Mouse (Mus musculus): ENCODE data around the gene Spz1.

Gene Spz1

DNA sequence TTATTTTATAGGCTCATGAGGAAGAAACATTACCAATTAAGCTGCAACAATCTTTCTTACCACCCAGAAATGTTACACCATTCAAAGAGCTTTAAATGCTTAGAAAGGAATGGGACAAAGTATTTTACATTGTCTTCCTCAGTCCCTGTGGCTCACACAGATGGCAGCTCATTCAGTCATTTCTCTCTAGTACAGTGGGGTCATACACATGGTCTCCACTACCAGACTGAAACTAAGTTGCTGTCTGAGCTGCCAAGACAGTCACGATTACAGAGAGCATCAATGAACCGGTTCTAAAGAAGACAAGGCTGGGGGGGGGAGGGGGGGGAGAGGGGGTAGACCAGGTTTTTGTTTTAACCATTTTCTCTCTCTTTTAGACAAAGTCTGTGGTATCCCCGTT is 15.3 kb upstream of the Spz1 start:
- POLR2A ChIA-PET: interaction anchor here in 1 of 4 experiments (0.9 kb wide), 1 partner anchor 20 kb away, joined by 3 read pairs; the partner anchor contains the start of gene Serinc5
- CTCF ChIA-PET: interaction anchor here in 1 of 4 experiments (1.1 kb wide), 1 partner anchor 11 kb away, joined by 3 read pairs; no protein-coding TSS in a partner anchor

DNA sequence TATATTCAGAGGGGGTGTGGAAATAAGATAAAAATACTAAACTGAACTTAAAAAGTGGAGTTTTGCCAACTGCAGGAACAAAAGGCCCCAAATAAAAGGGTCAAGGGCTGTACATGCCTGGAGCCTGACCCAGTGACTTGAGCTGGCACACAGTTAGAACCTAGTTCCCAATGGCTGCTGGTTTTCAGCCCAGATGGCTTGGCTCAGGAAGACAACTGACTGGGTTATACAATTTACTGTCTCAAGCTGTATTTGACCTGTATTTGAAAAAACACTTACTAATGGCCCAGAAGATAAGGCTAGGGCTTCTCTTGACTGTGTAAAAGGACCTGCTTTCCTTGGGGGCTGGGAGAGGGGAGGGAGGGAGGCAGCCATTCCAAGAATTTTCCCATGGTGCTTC is 13.3 kb upstream of the Spz1 start:
- CTCF ChIA-PET: no interaction called here
- POLR2A ChIA-PET: interaction anchor here in 1 of 4 experiments (1.0 kb wide), 1 partner anchor 21 kb away, joined by 3 read pairs; the partner anchor contains the start of gene Serinc5

DNA sequence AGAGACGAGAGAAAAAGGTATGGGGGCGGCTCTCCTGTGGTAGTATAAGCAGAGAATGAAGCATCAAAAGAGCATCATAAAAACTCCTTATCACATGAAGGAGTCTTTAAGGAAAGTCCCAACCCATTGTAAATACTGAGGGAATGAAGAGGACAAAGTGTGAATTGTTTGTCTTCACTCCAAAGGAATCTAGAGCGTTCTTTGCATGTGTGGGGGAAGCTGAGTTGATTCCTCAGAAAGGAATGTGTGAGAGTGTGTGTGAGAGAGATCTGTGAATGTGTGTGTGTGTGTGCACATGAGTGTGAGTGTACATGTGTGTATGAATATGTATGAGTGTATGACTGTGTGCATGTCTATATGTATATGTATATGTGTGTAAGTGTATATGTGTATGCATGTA is 12.7 kb upstream of the Spz1 start:
- ChIA-PET POLR2A (no interaction called here), CTCF (no interaction called here)

DNA sequence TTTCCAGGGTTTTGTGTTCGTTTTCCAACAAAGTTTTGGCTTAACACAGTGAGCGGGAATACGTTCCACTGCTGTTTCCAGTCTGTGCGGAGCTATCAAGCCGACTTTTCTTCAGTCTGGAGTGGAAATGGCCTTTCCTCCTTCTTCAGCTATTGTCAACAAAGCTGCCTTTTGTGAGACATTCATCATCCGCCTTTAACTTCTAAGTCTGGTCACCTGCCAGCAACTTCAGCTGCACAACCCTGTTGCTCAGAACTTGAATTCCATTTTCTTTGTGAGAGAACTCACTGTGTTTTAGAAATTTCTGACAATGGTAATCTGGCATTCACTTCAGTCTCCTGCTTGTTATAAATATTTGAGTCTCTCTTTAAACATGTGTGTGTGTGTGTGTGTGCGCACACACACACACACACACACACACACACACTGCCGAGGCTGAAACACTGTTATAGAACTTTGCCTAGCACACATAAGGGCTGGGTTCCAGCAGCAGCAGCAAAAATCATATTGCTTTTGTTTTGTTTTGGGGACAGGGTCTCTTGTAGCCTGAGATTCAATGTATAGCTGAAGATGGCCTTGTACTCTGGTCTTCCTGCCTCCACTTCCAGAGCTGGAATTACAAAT is 8.2 kb upstream of the Spz1 start:
- POLR2A ChIA-PET: interaction anchor here in 2 of 4 experiments (0.7 to 1.0 kb wide), 2 partner anchors 8 to 49 kb away, joined by 3 read pairs; partner anchors contain the start of gene Spz1 (in 1 of the 2)
- CTCF ChIA-PET: interaction anchor here in 2 of 4 experiments (0.6 kb wide), 2 partner anchors 157 to 261 kb away, joined by 3 to 4 read pairs; no protein-coding TSS in a partner anchor

DNA sequence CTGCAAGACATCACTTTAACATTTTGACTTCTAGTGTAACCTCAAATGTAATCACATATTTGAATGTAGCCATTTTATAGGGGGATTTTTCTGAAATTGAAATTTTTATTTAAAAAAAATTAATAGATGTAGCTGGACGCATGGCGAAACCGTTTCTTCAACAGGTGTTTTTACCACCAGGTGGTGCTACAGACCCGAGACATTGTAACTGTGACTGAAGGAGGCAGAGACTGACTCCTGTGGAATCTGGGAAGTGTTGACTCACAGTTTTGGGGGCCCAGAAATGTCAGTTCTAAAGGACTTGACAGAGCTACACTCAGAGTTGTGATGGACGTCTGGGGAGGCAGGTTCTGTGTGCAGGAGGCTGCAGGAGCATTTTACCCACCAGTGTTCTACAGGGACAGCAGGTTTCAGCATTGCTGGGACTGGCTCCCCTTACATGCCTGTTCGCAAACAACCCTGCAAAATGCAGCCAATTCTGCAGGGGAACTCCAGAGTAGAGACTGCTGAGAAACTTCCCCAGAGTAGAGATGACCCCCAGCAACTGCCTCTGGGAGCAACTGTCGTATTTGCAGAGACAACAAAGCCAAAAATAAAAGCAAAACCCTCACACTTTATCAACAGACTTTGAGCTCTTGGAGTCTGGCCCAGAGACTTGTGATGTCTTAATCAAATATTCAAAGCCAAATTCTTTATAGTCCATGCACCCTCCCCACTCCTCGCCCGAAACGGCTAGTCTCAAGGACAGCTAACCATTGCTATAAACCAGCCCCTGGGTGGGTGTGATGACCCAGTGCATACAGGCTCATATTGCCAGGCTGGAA is 4.5 kb upstream of the Spz1 start:
- POLR2A ChIA-PET: interaction anchor here in 3 of 4 experiments (0.7 to 1.5 kb wide), 6 partner anchors 30 to 226 kb away, joined by 3 to 5 read pairs (median 3); partner anchors contain the start of genes Serinc5 (in 2 of the 3), Dhfr (in 1 of the 3), Msh3 (in 1 of the 3) and Zfyve16 (in 1 of the 3)
- CTCF ChIA-PET: interaction anchor here (0.5 to 1.5 kb wide), 13 partner anchors 11 to 698 kb away, joined by 3 to 12 read pairs (median 4); partner anchors contain the start of genes Dhfr (in 1 of the 4) and Msh3 (in 1 of the 4)

DNA sequence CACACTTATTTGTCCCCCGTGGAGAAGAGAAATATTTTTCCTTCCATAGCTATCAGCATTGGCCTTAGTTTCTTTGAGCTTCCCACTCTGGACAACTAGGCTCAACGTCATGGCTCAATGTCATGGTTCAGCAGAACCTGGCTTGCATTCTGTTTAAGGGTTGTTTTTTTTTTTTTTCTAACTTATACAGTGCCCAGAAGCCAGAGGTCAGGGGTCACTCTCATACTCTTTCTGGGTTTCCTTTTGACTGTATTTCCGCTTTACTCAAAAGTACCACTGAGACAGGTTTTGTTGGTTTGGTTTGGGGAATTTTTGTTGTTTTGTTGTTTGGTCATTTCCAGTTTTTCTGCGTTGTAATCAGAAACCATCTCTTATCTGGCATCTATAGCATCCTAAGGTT is 2.2 kb upstream of the Spz1 start:
- POLR2A ChIA-PET: interaction anchor here in 2 of 4 experiments (0.6 to 0.7 kb wide), 2 partner anchors 135 to 409 kb away, joined by 3 to 4 read pairs; no protein-coding TSS in a partner anchor
- CTCF ChIA-PET: interaction anchor here in 2 of 4 experiments (0.6 to 0.7 kb wide), 2 partner anchors 9 to 905 kb away, joined by 3 read pairs; no protein-coding TSS in a partner anchor

DNA sequence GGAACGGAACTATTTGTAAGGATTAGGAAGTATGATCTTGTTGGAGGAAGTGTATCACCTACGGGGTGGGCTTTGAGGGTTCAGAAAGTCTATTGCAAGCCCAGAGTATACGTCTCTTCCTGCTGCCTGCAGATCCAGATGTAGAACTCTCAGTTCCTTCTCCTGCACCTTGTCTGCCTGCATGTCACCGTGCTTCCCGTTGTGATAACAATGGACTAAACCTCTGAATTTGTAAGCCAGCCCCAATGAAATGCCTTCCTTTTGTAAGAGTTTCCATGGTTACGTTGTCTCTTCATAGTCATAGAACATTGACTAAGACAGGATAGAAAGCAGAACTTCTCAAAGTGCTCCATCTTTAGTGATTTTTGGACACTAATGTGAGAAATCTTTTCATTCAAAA is 716 bp upstream of the Spz1 start:
- CTCF ChIA-PET: no interaction called here
- POLR2A ChIA-PET: interaction anchor here in 1 of 4 experiments (1.3 kb wide), 1 partner anchor 8 kb away, joined by 3 read pairs; no protein-coding TSS in a partner anchor

DNA sequence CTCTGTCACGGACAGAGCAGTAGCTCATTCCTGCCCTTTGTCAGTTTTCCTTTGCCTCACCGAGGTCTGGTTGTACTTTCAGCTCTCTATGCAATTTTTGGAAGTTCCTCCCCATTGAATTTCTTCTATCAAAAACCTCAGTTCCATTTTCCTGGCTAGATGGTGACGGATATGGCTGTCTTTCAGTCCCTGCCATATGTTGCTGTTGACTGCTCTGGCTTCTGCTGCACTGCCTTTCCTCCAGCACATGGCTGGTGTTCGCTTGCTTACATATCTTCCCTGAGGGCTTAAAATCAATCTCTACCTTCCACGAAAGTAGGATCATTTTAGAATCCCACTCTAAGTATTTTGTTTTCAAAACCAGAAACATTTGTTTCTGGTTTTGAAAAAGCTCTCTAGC is 16.5 kb downstream of the Spz1 start:
- CTCF ChIA-PET: interaction anchor here in 1 of 4 experiments (0.5 to 0.6 kb wide), 2 partner anchors 456 to 843 kb away, joined by 4 to 9 read pairs; no protein-coding TSS in a partner anchor
- POLR2A ChIA-PET: no interaction called here

DNA sequence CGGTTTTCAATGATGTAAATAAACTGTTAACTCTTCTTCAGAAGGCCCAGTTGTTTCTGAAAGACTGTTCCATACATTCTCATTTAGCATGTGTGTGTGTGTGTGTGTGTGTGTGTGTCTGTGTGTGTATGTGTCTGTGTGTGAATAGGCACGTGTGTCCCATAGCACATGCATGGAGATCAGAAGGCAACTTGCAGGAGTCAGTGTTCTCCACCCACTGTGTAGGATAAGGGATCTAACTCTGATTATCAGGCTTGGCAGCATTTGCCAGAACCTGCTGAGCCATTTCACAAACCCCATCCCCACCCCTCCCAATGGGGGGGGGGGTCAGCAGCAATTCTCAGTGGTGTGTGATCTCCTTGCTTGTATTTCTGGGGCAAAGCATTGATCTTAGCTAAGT is 18.7 kb downstream of the Spz1 start:
- CTCF ChIA-PET: no interaction called here
- POLR2A ChIA-PET: no interaction called here

DNA sequence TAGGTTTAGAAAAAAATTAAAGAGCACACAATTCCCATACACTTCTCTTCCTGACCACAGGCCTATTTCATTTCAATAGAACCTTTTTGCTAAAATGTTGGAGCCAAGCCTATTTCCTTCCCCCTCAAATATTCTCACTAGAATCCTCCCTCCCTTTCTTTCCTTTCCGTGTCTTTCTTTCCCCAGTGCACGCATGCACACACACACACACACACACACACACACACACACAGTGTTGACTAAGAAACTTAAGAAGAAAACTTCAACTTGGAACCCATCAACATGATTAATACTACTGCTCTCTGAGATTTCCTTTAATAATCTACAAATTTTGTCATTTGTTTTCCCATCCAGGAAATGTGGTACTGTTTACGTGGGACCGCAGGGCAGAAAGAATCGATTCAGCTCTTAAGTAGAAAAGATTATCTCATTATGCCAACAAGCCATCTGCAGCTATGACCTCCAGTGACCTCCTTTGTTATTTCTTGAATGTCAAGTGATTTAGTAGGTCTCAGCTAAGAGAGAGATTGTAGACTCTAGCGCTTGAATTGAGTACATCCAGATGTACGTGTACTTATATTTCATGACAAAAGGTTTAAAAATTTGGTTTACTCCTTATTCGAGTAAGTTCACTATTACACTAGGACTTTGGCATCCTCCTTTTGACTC is 19.4 kb downstream of the Spz1 start:
- POLR2A ChIA-PET: no interaction called here
- CTCF ChIA-PET: no interaction called here

DNA sequence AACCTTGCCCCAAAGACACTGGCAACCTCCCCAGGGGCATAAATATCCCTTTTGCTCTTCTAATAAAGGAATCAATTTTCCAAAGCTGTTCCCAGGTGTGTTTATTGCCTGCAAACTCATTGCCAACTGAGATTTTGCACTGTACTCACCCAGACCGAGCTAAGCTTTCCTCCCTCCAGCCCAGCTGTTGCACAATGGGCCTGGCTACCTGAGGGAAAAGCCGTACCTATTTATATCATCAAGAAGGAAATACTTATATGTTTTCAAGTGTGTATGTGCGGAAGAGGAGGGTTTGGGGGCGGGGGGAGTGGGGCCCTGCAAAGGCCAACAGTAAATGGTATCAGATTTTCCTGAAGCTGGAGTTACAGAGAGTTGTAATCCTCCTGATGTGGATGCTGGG is 28.9 kb downstream of the Spz1 start:
- CTCF ChIA-PET: interaction anchor here in 1 of 4 experiments (0.6 kb wide), 1 partner anchor 696 kb away, joined by 3 read pairs; no protein-coding TSS in a partner anchor
- POLR2A ChIA-PET: no interaction called here

DNA sequence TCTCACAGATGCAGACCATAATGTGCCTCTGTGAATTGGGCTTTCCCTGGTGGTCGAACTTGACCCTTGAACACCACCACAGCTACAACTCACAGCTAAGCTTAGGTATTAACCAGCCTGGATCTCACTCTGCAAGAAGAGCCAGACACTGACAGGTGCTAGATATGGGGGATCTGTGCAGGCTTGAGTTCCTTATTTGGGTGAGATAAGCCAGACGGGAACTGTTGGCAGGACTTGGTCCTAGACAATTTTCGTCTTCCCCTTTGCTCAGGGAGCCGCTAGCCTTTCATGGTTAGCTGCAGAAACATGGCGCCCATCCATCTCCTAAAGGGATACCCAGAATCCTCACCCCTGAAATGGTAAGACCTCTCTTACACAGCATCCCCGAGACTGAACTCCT is 35.0 kb downstream of the Spz1 start:
- CTCF ChIA-PET: interaction anchor here in 1 of 4 experiments (1.5 kb wide), 1 partner anchor 10 kb away, joined by 4 read pairs; the partner anchor contains the start of gene Zfyve16
- POLR2A ChIA-PET: interaction anchor here in 1 of 4 experiments (1.7 kb wide), 1 partner anchor 10 kb away, joined by 5 read pairs; the partner anchor contains the start of gene Zfyve16

DNA sequence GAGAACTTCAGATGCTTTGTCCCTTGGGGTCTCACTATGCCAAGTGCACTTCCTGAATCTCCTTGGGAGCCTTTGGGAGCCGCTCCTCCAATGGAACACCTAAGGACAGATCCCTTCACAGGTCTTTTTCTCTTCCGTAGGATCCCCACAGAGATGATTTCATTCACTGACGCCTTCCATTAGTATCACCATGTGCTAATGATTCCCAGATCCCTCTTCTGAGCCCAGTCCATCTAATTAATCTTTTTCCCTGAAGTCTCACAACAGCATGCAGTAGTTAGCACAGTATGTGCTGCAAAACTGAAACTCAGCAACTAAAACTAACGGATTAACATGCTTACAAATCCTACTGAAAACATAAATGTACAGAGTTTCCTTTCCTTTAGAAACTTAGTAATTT is 36.8 kb downstream of the Spz1 start:
- CTCF ChIA-PET: no interaction called here
- POLR2A ChIA-PET: interaction anchor here in 1 of 4 experiments (0.6 kb wide), 1 partner anchor 273 kb away, joined by 4 read pairs; no protein-coding TSS in a partner anchor

DNA sequence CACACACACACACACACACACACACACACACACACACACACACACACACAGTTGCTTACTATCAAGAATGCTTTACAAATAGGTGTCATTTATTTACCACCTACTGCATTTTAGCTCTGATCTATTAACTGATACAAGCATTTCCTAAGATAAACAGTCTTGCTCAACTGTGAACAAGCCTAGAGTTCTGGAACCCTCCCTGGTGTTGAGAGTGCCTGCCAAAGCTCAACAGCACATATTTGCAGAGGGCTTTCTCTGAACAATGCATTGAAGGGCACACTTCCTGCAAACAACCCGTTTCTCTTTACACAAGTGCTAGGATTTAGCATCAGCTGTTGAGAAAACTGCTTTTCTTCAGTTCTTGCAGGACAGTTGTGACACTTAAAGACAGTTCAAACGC is 42.2 kb downstream of the Spz1 start:
- CTCF ChIA-PET: no interaction called here
- POLR2A ChIA-PET: no interaction called here

DNA sequence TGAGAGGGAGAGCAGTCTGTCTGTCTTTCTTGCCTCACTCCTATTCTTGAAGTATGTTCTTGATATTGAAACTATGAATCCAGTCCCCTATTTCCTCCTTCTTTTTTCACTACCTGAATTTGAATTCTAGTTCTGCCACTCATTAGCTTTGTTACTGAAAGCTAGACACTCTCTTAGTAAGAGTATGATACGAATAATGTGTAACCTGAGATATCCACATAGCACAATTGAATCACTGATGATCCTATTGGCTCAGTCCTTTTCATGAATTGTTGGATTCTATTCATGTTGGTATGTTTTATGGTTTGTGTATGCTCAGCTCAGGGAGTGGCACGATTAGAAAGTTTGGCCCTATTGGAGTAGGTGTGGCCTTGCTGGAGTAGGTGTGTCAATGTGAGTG is 43.8 kb downstream of the Spz1 start:
- CTCF ChIA-PET: no interaction called here
- POLR2A ChIA-PET: no interaction called here

DNA sequence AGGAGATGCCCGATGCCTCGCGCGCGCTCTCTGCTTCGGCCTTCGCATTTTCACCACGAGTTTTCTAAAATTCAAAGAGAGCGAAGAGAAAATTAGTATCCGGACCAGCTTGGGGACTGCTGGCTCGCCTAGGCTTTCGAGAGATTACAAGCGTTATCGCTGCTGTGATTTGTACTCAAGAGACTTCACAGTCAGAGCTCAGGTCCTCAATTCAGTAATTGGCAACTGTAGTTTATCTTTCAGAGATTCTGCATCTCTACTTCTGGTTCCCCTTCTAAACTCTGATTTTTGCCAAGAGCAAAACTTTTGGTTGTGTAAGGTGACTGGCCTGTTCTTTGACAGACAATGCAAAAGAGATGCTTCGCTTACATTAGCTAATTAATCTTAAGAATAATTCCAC is 44.7 kb downstream of the Spz1 start:
- CTCF ChIA-PET: interaction anchor here in 3 of 4 experiments (0.6 to 1.4 kb wide), 4 partner anchors 10 to 219 kb away, joined by 3 to 7 read pairs (median 4); partner anchors contain the start of gene Msh3 (in 1 of the 3)

DNA sequence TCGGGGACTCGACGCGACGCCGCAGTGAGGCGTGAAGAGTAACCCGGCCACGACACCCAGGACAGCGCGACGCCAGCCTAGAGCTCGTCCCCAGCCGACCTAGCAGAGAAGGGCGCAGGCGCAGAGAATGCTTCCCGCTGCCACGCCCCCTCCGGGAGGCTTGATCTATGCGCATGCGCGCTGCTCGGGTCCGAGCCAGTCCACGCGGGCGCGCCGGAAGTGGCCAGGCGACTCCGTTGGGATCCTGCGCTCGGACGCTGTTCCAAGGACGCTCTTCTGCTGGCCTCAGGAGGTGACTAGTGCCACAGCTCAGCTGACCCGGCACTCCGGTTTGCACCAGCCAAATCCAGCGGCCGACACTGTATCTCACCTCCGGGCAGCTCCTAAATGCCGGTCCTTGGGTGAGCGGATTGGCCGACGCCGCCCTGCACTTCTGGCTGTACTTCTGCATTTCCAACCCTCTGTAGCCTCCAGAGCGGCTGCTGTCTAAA is 45.2 kb downstream of the Spz1 start, which contains the start of gene Zfyve16:
Zfyve16 (minus strand) TSS at position 148 of the 491 bp plus-strand sequence.
- ChIA-PET POLR2A (interaction anchor here (0.7 to 2.2 kb wide), 16 partner anchors 9 to 176 kb away, joined by 3 to 18 read pairs (median 4); partner anchors contain the start of genes Dhfr (in 4 of the 4), Msh3 (in 4 of the 4) and Serinc5 (in 2 of the 4)), CTCF (interaction anchor here (0.5 to 1.4 kb wide), 6 partner anchors 11 to 454 kb away, joined by 3 to 7 read pairs (median 4); partner anchors contain the start of gene Msh3 (in 1 of the 4))

More for the DNA sequence above, 44.7 kb downstream of the Spz1 start:
- POLR2A ChIA-PET: interaction anchor here in 3 of 4 experiments (0.9 to 2.2 kb wide), 11 partner anchors 10 to 177 kb away, joined by 3 to 18 read pairs (median 6); partner anchors contain the start of genes Dhfr (in 3 of the 3), Msh3 (in 3 of the 3) and Serinc5 (in 2 of the 3)
